Mouse (Mus musculus): Measurements from ENCODE around the gene Opcml. TPM values are rescaled to one million over a fixed set of nuclear protein-coding genes. Genes with fewer than 3 reads are reported as not detected.

The Opcml gene
- polyA plus RNA-seq, 1 experiment from 2014 or later = 9.4 TPM

GRCm38 (mm10) chr9:28891611-28892010 is 1101.0 kb downstream of the Opcml start:
- DNase-seq (no peak), ATAC-seq (ENCODE audit: insufficient read depth) (no peak)
- no peak overlapping the region for H3K9ac ChIP-seq
- no peaks in the 10 kb centered on the region for H3K36me3 ChIP-seq (ENCODE audit: insufficient read depth)
- H3K4me3 ChIP-seq (ENCODE audit: low read depth, low read length) = no peak overlapping the region
- H3K27ac ChIP-seq (ENCODE audit: low read depth) = no peak overlapping the region
- WGBS = 81% methylated on average over 8 of the region's 8 CpGs
- no peak for TF ChIP-seq CTCF (IDR thresholded peaks at IDR 0.05; ENCODE audit: low read depth)
- no peak overlapping the region for H3K4me2 ChIP-seq
- H3K27me3 ChIP-seq (ENCODE audit: insufficient read depth, low read length) = no peaks in the 10 kb centered on the region
- no peaks in the 10 kb centered on the region for H3K4me1 ChIP-seq (ENCODE audit: insufficient read depth)
- H3K9me3 ChIP-seq (ENCODE audit: low read depth, low read length) = no peaks in the 10 kb centered on the region

- Histone ChIP-seq H3K36me3 (ENCODE audit: insufficient read depth) (no peaks in the 10 kb centered on the region), H3K4me2 (no peak overlapping the region), H3K4me1 (ENCODE audit: insufficient read depth) (no peaks in the 10 kb centered on the region), H3K9ac (no peak overlapping the region), H3K27ac (ENCODE audit: low read depth) (no peak overlapping the region), H3K4me3 (ENCODE audit: low read depth, low read length) (no peak overlapping the region), H3K27me3 (ENCODE audit: insufficient read depth, low read length) (no peaks in the 10 kb centered on the region), H3K9me3 (ENCODE audit: low read depth, low read length) (no peaks in the 10 kb centered on the region)
- no peak for TF ChIP-seq CTCF (IDR thresholded peaks at IDR 0.05; ENCODE audit: low read depth)
- ATAC-seq (ENCODE audit: insufficient read depth) (no peak), DNase-seq (no peak)
- WGBS = 97% methylated on average over 1 of the region's 1 CpGs
These were observed 1112.7 kb downstream of the Opcml start for GRCm38 (mm10) chr9:28903291-28903690.

DNA sequence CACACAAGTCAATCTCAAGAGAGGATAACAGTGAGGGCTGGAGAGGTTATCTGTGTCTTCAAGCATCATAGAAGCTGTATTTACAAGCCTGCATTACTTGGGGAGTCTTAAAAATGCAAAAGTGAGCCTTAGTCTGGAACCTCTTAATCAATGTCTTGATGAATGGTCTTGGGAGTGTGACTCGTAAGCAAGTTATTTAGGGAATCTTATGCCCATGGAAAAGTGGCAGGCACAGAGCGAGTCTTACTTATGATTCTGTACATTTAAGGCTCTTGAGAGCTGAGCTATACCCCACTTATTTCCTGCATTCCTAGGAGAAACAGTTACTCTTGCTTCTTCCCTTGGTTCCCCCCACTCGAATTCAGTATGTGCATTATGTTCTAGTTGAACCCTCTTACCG is 1119.2 kb downstream of the Opcml start:
- no peaks in the 10 kb centered on the region for H3K9me3 ChIP-seq (ENCODE audit: low read depth, low read length)
- no peak overlapping the region for H3K27ac ChIP-seq (ENCODE audit: low read depth)
- H3K4me1 ChIP-seq (ENCODE audit: insufficient read depth) = no peaks in the 10 kb centered on the region
- WGBS = 77% methylated on average over 4 of the region's 4 CpGs
- H3K9ac ChIP-seq = no peak overlapping the region
- no peak overlapping the region for H3K4me3 ChIP-seq (ENCODE audit: low read depth, low read length)
- no peak for DNase-seq
- no peak for ATAC-seq (ENCODE audit: insufficient read depth)
- no peaks in the 10 kb centered on the region for H3K27me3 ChIP-seq (ENCODE audit: insufficient read depth, low read length)
- no peak for TF ChIP-seq CTCF (IDR thresholded peaks at IDR 0.05; ENCODE audit: low read depth)
- no peaks in the 10 kb centered on the region for H3K36me3 ChIP-seq (ENCODE audit: insufficient read depth)
- H3K4me2 ChIP-seq = no peak overlapping the region

DNA sequence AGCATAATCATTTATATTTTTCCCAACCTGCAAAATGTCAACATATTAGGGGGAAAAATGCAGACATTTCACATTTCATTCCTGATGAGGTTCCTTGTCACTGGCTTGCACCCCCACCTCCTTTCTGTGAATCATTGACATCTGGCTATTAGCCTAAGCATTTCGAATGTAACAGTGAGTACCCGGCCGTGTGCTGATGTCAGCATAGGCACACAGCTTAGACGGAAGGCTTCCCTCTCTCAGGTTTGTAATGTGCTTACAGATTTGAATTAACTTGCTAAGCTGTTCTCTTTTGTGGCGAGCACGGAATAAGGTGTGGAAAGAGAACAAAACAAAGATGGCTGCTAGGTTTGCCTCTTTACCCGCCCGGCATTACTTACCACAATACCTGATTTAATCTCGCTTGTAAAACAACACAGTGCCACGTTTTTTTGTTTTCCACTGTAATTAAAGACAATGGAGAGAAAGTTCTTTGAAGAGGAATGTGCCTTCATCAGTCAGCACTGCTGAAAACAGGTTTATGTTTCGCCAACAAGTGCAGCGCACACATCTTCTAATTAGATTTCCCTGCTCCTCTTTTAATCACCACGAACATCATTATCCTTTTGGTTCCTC is 1121.1 kb downstream of the Opcml start:
- no peaks in the 10 kb centered on the region for H3K4me1 ChIP-seq (ENCODE audit: insufficient read depth)
- no peaks in the 10 kb centered on the region for H3K27me3 ChIP-seq (ENCODE audit: insufficient read depth, low read length)
- no peak for DNase-seq
- no peaks in the 10 kb centered on the region for H3K9me3 ChIP-seq (ENCODE audit: low read depth, low read length)
- no peak overlapping the region for H3K4me2 ChIP-seq
- H3K9ac ChIP-seq = no peak overlapping the region
- no peak overlapping the region for H3K4me3 ChIP-seq (ENCODE audit: low read depth, low read length)
- no peak for ATAC-seq (ENCODE audit: insufficient read depth)
- WGBS = 60% methylated on average over 13 of the region's 13 CpGs
- no peak for TF ChIP-seq CTCF (IDR thresholded peaks at IDR 0.05; ENCODE audit: low read depth)
- no peak overlapping the region for H3K27ac ChIP-seq (ENCODE audit: low read depth)
- H3K36me3 ChIP-seq (ENCODE audit: insufficient read depth) = no peaks in the 10 kb centered on the region

DNA sequence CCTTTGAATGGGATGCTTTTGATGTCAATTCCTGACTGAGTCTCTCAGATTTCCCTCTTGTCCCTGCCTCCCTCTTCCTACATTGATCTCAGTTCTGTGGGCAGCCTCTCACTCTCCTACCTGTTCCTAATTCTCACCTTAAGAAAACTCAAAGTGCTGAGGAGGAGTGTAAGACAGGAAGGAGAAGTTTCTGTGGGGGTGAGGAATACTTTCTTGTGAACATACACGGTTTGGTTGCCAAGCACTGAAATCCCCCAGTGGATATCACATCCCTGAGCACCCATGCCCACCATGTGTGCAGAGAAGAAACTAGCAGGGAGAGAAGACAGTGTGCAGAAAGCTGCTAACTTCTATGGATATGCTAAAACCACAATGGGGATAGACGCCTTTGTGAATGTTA is 1141.5 kb downstream of the Opcml start:
- no peak overlapping the region for H3K9ac ChIP-seq
- WGBS = 65% methylated on average over 2 of the region's 2 CpGs
- TF ChIP-seq CTCF (IDR thresholded peaks at IDR 0.05; ENCODE audit: low read depth) = no peak

GRCm38 (mm10) chr9:28937163-28937562 is 1146.6 kb downstream of the Opcml start:
- no peak overlapping the region for H3K4me2 ChIP-seq
- H3K9me3 ChIP-seq (ENCODE audit: low read depth, low read length) = no peaks in the 10 kb centered on the region
- H3K9ac ChIP-seq = no peak overlapping the region
- no peak for TF ChIP-seq CTCF (IDR thresholded peaks at IDR 0.05; ENCODE audit: low read depth)
- no peak overlapping the region for H3K27ac ChIP-seq (ENCODE audit: low read depth)
- DNase-seq (no peak), ATAC-seq (ENCODE audit: insufficient read depth) (no peak)
- no peak overlapping the region for H3K4me3 ChIP-seq (ENCODE audit: low read depth, low read length)
- H3K27me3 ChIP-seq (ENCODE audit: insufficient read depth, low read length) = no peaks in the 10 kb centered on the region
- H3K4me1 ChIP-seq (ENCODE audit: insufficient read depth) = no peaks in the 10 kb centered on the region
- no peaks in the 10 kb centered on the region for H3K36me3 ChIP-seq (ENCODE audit: insufficient read depth)
- WGBS = 37% methylated on average over 6 of the region's 6 CpGs

More for the DNA sequence above, 1141.5 kb downstream of the Opcml start:
- H3K9me3 ChIP-seq (ENCODE audit: low read depth, low read length) = no peaks in the 10 kb centered on the region
- no peak overlapping the region for H3K4me2 ChIP-seq
- no peaks in the 10 kb centered on the region for H3K27me3 ChIP-seq (ENCODE audit: insufficient read depth, low read length)
- H3K4me3 ChIP-seq (ENCODE audit: low read depth, low read length) = no peak overlapping the region
- H3K4me1 ChIP-seq (ENCODE audit: insufficient read depth) = no peaks in the 10 kb centered on the region
- no peak for ATAC-seq (ENCODE audit: insufficient read depth)
- no peak overlapping the region for H3K27ac ChIP-seq (ENCODE audit: low read depth)
- DNase-seq = no peak
- no peaks in the 10 kb centered on the region for H3K36me3 ChIP-seq (ENCODE audit: insufficient read depth)

DNA sequence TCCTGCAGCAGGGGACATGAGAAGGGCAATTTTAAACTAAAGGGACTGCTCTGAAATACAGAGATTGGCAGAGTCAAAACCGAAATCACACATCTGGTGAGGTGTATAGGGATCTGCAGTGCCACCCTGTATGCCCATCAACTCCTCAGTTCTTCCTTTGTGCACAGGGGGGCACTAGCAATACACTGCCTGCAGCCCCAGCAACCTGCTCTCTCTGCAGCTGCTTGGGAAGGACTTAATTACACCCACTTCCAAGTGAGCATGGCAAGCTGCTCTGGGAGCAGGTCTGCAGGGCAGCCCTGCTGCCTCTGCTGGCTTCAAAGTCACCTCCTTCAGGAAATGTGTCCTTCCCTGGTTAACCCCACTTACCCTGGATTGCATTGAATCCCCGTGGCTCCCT is 1147.4 kb downstream of the Opcml start:
- Histone ChIP-seq H3K4me1 (ENCODE audit: insufficient read depth) (no peaks in the 10 kb centered on the region), H3K9me3 (ENCODE audit: low read depth, low read length) (no peaks in the 10 kb centered on the region), H3K27ac (ENCODE audit: low read depth) (no peak overlapping the region), H3K36me3 (ENCODE audit: insufficient read depth) (no peaks in the 10 kb centered on the region), H3K9ac (no peak overlapping the region), H3K4me3 (ENCODE audit: low read depth, low read length) (no peak overlapping the region), H3K27me3 (ENCODE audit: insufficient read depth, low read length) (no peaks in the 10 kb centered on the region), H3K4me2 (no peak overlapping the region)
- DNase-seq (no peak), ATAC-seq (ENCODE audit: insufficient read depth) (no peak)
- 62% methylated on average over 2 of the region's 2 CpGs for WGBS
- no peak for TF ChIP-seq CTCF (IDR thresholded peaks at IDR 0.05; ENCODE audit: low read depth)

DNA sequence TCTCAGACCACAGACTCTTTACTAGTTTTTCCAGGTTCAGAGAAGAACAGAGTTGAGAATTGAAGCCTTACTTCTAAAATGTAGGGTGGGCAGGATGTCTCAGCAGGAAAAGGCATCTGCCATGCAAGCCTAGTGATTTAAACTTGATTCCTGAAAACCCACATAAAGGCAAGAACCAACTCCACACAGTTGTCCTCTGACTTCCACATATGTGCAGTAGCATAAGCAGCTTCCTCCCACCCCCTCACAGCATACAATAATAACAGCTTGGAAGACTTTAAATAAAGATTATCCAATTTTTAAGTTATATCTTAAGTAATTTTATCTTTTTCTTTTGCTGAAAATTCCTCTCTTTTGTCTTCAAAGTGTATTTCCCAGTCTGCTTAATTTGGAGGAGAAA is 1150.3 kb downstream of the Opcml start:
- no peaks in the 10 kb centered on the region for H3K4me1 ChIP-seq (ENCODE audit: insufficient read depth)
- no peaks in the 10 kb centered on the region for H3K9me3 ChIP-seq (ENCODE audit: low read depth, low read length)
- no peak overlapping the region for H3K27ac ChIP-seq (ENCODE audit: low read depth)
- no peaks in the 10 kb centered on the region for H3K36me3 ChIP-seq (ENCODE audit: insufficient read depth)
- no peak overlapping the region for H3K9ac ChIP-seq
- no peak overlapping the region for H3K4me2 ChIP-seq
- H3K27me3 ChIP-seq (ENCODE audit: insufficient read depth, low read length) = no peaks in the 10 kb centered on the region
- no peak overlapping the region for H3K4me3 ChIP-seq (ENCODE audit: low read depth, low read length)
- ATAC-seq (ENCODE audit: insufficient read depth) (no peak), DNase-seq (no peak)
- TF ChIP-seq CTCF (IDR thresholded peaks at IDR 0.05; ENCODE audit: low read depth) = no peak

Measured in lung, embryonic 14.5 days (tissue).